Mouse (Mus musculus) testis, adult 2 months (tissue): Measurements from ENCODE around the gene Tmem44.

Experiments used
- CTCF ChIP-seq: fragments of 200-500 bp; IDR thresholded peaks from 2 replicates; pipeline ENCODE4 v1.5.1; 2012; ENCODE audit warnings: low read depth, mild to moderate bottlenecking, inconsistent platforms, low read length, moderate library complexity; ENCODE audit not compliant: control insufficient read depth, insufficient read depth, insufficient replicate concordance
- POLR2A ChIP-seq: fragments of 200-500 bp; IDR thresholded peaks from 2 replicates; pipeline ENCODE4 v1.6.1; 2012; ENCODE audit warnings: low read depth, mild to moderate bottlenecking, inconsistent platforms, low read length, moderate library complexity; ENCODE audit not compliant: control insufficient read depth

GRCm38 (mm10) chr16:30575815-30576214, 25.2 kb upstream of the Tmem44 start:
- TF ChIP-seq POLR2A, result no peak
- no peak for TF ChIP-seq CTCF
